Mouse (Mus musculus) urinary bladder, postnatal 14 days (tissue): ENCODE data around the gene Tsen2.

Source experiments
- DNase-seq: peaks from one replicate; pipeline ENCODE4 v3.0.0; 2021; ENCODE audit warnings: low spot score

The Tsen2 gene

DNA sequence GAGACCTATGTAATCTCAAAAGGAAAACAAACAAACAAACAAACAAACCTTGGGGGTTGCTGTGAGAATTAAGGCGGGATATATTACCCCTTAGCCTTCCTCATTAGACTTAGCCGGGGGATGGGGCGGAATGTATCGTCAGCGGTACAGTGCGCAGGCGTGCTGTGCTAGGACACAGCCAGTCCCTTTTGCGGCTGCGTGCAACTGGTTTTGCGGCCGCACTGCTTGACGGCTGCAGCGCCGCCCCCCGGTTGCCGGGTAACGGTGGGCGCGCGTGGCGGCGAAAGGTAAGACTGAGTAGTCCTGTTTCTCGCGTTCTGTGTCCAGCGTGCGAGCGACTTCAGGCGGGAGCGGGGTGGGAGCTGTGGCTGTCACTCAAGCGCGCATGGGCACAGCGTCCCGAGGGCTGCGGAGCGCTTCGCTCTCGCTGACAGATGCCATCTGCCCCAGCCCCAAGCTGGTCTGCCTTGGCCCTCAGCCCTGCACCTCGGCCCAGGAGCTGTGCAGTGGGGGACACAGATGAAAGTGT lies at the start of gene Tsen2:
Gene Tsen2, plus strand, starts transcription at position 223 of the 529 bp plus-strand sequence.
- peak; percentile 97 for DNase-seq

DNA sequence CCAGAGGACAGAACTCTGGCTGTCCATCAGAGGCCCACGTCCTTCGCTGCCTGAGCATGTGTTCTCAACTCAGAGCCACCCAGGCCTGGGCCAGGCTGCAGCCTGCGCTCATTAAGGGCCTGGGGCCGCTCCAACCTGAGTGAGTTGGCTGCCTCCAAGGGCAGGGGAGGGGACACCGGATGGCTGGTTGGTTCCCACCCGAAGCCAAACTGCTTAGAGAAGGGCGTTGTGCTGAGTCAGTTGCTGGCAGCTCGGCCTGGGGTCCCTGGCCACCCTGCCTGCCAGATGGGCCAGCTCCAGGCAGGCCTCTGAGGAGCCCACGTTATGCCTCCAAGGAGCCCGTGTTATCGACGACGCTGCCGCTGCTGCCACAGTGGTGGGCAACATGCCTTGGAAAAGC lies 44.9 kb upstream of the Tsen2 start:
- DNase-seq = peak; percentile 57

DNA sequence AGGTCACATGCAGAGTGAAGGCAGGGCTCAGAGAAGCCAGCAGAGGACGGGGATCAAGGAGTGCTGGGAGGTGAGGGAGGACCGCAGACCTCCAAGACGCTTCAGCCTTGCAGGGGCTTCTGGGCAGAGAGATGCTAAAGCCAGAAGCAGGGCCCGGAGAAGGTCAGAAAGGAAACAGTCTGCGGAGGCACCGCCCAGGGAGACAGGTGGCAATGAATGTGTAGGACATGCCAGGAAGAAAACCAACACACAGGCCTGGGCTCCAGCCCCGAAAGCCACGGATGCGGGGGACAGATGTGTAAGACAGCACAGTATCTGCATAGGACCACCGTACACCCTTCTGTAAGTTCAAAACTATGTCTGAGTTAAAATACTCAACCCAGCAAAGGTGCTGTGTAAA lies 44.2 kb upstream of the Tsen2 start:
- no peak for DNase-seq

DNA sequence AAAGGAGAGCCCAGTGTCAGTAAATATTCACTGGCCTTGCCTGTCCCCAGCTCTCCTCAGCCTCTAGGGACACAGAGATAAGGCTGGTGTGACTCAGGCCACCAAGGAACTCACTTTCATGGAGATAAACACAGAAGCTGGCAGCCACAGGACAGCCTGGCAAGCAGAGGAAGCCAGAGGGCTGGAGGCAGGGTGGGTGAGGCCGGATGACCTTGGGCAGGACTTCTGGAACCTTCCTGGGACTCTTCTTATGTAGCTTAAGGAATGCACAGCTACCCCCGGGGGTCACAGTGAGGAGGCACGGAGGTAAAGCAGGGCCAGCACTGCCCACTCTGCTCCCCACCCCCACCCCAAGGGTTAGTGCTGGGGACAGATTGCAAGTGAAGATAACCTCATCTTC lies 43.3 kb upstream of the Tsen2 start:
- peak; percentile 46 for DNase-seq

DNA sequence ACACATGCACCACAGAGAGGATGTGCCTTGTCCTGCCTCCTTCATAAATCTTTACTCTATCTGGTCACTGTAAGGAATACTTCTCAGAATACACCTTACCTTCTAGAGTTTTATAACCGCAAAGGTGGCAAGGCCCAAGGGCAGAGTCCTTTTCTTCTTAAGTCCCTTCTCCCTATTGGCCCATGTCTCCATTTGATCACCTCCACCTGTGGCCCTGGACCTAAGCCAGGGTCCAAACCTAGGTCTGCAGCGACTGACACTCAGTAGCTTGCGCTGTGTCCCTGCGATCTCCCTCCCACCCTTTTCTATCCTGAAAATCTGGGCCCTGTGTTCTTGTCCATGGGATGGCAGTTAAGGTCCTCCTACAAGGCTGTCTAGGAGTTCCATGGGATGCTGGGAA lies 41.4 kb upstream of the Tsen2 start:
- no peak for DNase-seq

DNA sequence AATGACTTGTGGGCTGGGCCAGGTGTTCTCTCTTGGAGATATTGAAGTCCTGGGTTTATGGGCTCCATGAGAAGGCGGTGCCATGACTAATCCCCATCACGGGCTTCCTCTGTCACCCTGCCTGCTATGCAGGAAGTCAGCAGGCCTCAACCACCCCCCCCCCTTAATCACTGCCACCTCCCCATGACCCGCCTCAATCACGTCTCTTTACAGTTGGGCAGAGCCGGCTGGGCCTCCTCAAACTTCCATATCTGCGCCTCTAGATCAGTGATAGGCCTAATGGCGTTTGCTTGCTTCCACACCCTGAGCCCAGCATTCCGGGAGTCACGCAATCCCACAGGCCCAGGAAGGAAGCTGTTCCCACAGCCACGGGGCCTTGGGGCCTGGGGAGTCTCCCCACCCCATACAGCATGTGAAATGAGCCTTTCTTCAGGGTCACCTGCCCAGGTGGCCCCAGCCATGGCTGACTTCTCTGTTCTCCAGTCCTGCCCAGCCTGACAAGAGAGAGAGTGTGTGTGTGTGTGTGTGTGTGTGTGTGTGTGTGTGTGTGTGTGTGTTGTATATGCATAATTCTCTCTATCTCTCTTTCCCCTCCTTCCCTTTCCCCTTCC lies 40.8 kb upstream of the Tsen2 start:
- DNase-seq = peak; percentile 69

DNA sequence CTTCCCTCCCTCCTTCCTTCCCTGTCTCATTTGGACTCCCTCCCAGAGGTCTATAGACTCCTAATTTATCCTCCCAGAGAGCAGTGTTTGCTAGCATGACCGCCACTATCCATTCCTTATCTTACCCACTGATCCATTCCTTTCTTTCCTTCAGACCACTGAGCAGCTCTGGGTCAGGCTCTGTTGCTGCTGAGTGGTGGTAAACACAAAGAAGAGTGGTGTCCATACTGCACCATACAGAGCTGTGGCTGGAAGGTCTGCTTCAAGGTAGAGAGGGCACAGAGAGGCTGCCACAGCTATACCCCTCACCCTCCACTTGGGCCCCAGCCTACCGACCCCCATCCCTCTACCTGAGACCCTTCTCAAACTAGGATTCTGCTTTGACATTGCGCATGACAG lies 40.3 kb upstream of the Tsen2 start:
- DNase-seq = no peak

DNA sequence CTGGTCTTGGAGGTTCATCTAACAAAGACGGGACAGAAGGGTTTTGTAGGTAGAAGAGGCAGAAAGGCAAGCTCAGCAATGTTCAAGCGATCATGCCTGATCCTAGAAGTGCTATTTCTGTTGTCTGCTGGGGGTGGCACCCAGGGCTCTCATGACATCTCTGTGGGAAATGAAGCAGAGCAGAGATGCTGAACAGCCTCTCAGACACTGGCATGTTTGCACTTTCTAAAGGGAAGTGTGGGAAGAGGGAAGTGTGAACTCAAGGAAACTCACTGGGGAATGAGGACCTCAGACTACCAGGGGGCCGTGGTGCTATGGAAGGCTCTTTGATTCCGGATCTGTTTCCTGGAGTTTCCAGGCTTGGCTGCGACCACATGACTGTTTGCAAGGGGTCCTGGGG lies 39.5 kb upstream of the Tsen2 start:
- DNase-seq = no peak

DNA sequence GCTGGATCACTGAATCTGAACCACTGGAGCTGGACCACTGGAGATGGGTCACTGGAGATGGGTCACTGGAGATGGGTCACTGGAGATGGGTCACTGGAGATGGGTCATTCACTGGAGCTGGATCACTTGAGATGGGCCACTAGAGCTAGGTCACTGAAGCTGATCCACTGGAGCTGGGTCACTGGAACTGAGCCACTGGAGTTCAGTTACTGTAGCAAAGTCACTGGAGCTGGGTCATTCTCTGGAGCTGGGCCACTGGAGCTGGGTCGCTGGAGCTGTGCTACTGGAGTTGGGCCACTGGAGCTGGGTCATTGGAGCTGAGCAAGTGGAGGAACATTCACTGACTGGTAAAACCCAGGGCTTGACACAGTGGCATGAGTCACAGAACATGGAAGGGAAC lies 38.0 kb upstream of the Tsen2 start:
- no peak for DNase-seq

DNA sequence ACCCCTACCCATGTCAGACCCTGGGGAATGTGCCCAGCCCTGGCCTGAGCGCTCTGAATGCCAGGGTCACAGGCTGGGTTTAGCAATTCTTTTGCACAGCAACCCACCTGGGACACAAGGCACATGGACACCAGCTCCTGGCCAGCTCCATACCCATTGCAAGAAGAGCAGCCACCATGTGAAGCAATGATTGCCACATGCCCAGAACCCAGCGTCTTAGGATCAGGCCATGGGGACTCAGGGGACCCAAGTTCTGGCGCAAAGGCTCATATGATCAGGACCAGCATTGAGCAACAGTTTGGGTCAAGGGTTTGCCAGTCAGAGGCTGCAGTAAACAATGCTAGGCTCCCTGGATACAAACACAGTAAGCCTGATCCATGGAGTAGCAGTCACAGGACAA lies 33.0 kb upstream of the Tsen2 start:
- DNase-seq = no peak

DNA sequence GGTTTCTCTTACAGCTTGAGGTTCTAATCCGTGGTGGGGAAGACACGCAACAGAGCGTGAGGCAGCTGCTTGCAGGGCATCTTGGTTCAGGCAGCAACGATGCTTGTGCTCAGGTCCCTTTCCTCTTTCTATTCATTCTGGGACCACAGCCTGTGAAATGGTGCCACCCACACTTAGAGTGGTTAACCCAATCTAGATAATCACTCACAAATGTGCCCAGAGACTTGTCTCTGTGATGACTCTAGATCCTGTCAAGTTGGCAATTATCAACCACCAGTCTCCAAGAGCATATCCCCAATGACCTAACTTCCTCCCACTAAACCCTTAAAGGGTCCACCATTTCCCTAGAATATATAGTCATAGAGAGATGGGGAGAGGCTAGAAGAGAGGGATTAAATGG lies 31.3 kb upstream of the Tsen2 start:
- no peak for DNase-seq

DNA sequence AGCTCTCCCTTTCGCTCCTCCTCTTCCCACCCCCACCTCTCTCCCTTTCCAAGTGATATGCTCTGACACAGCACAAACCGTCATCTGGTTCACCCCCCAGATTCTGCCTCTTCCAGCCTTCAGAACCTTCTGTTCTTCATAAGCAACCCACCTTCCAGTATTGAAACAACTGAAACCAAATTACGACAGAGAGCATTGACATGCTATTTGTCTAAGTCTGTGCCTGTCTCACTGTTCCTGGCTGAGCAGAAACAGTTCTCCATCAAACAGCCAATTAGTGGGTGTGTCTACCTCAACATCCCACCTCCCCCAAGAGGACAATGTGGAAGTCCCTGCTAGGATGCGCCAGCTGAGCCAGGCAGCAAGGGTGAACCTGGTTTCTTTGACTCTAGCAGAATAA lies 26.6 kb upstream of the Tsen2 start:
- no peak for DNase-seq

DNA sequence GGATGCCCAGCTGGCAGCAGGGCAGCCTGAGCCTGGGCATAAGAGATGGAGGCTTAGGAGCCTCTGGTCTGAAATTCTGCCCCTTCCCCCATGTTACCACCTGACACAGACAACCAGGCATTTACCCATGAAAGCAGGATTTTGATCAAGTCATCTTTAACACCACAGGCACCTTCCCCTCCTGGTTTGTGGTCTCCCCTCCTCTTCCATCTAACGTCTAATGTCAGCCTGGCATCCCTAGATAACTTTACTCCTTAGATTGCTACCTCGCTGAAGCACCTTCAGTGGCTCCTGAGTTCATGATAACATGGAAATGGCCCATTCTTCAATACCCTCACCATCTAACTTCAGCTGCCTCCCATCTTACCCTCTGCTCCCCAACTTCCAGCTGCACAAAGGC lies 26.1 kb upstream of the Tsen2 start:
- DNase-seq = no peak

DNA sequence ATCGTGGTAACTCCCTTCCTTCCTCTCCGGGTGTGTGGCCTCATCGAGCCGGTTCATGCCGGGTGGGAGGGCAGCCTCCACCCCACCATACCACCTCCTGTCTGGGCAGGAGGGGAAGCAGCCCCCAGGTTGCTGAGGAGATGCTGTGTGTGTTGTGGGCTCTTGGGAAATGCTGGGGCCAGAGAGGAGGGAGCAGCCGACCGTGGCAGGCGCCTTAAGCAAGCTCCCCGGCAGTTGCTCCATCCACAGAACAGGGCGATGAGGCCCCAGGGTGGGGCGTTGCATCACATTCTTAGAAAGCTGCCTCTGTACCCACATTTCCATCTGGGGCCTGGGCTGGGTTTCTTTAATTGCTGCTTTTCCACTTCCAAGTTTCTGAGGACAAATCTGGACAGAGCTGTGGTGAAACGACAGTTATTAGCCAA lies 25.2 kb upstream of the Tsen2 start:
- peak; percentile 42 for DNase-seq

DNA sequence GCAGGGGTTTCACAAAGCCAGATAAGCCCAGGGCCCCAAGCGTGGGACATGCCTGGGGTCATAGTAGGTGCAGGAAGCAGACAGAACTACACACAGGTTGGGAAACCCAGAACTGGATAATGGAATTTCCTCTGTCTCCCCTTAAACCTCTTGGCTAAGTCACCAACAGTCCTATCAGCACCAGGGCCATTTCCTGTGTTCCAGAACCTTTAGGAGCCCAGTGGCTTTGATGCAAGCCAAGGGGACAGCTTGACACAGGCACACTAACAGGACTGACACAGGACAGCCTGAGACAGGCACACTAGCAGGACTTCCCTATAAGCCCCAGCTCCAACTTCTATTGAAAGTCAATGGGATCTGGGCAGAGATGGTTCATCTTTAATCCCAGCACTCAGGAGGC lies 22.5 kb upstream of the Tsen2 start:
- no peak for DNase-seq

DNA sequence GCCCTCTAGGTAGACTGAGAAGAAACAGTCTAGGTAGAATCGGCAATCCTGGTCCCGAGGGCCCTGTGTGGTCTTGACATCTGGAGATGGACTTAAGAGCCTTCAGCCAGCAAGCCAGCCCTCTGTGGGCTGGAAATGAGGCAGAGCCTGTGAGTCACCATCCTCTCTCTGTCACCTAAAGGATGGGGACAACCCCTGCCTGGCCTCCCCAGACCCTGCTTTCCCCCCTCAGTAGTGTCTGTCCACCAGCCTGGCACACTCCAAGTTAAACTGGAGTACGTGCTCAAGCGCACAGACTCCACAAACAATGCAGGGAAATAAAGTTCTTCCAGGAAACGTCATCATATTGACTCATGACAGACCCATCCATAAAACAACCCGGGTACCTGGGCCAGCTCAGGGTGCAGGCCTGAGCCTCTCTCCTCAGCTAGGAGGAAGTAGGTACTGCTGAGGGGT lies 21.7 kb upstream of the Tsen2 start:
- no peak for DNase-seq

DNA sequence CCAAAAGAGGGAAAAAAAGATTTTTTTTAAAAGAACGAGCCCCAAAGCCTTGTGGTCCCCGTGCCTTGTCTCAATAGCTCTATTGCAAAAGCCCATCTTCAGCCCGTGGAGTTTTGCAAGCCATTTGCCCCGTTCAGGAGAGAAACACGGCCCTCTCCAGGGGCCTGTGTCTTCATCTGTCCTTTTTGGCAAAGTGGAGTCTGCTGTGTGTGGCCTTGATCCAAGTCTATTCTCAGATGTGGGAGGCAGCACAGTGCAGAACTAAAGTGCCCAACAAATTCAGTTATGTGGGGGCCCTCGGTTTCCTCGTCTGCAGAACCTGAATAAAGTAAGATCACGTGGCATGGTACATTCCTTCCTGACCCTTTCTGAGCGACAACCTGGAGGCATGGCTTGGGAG lies 21.3 kb upstream of the Tsen2 start:
- no peak for DNase-seq

DNA sequence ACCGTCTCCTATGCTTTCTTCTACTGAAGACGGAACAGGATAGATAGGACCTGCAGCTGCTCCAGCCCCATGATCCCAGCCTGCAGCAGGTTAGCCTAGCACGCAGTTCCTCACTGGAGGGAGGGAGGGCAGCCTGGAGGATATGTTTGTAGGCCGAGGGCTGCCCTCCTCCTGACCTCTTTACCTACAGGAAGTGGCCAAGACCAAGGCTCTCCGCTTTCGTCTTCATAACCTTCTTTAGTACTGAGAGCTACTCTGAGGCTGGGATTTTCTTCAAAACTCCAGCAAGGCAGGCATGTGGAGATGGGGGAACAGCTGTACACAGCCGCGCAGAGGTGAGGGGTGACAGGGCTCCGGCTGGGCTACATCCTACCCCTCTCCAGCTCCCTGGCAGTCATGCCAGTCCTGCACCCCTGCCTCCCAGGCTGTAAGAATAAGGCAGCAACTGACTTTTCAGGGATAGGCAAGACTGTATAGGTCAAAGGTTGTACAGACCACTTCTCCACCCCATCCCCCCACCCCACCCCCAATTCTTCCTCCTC lies 19.9 kb upstream of the Tsen2 start:
- DNase-seq = no peak

DNA sequence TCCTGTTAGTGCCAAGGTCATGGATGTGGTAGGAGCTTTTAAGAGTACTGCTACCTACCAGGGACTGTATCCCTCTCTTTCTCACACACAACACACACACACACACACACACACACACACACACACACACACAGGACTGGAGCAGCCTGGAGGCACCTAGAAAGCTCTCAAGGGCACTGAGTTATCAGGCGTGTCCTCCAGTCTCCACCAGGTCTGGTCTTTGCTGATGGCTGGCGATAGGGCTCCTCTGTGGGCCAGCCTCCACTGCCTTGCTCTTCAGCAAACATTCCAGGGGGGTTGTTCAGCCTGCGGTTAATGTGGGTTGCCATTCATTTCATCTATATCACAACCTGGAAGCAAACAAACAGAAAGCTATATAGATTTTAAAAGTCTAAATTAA lies 17.0 kb upstream of the Tsen2 start:
- peak; percentile 76 for DNase-seq

DNA sequence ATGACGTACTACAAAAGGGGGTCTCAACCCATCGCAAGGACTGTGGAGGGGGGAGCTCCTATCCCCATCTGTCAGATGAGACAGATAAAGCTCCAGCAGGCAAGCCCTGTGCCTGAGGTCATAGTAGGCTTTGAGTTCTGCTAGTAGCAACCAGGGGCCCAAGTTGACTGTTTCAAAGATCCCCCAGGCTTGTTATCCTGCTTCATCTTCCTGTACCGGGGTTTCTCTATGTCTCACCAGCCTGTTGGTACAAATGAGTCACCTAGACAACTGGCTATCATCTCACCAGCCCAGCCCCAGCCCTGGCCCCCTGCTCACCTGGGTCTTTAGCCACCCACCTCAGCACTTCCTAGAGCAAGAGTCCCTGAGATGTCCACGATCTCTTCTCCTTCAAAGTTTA lies 16.1 kb upstream of the Tsen2 start:
- no peak for DNase-seq

DNA sequence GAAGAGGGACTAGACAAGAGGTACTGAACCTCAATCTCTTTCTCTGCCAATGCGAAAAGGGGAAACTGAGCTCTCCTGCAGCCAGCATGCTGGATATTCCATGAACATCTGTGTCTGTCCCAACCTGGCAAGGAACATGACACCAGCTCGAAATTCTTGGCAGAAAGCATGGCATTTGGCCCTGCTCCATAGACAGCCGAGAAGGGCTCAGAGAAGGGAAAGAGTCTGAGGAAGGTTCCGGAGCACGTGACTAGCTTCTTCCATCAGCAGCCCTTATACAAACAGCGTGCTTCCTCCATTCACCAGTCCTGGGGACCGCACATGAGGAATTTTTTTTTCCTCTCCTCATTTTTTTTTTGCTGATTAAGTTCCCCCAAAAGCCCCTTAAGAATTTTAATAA lies 9.8 kb upstream of the Tsen2 start:
- DNase-seq = no peak

DNA sequence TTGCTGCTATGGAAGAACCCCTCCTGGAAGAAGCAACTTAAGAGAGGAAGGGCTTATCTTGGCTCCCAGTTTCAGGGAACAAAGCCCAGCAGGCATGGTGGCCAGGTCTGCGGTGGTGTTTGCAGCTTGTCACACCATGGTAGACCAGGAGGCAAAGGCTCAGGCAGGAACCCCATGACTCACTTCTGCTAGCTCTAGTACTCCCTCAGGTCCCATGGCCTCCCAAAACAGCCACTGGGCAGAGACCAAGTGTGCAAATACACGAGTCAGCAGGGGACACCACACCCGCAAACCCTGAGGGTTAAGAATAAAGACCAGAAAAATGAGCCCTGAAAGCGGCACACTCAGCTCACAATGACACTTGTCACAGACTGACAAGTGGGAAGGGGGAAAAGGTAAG lies 8.3 kb upstream of the Tsen2 start:
- DNase-seq = no peak

DNA sequence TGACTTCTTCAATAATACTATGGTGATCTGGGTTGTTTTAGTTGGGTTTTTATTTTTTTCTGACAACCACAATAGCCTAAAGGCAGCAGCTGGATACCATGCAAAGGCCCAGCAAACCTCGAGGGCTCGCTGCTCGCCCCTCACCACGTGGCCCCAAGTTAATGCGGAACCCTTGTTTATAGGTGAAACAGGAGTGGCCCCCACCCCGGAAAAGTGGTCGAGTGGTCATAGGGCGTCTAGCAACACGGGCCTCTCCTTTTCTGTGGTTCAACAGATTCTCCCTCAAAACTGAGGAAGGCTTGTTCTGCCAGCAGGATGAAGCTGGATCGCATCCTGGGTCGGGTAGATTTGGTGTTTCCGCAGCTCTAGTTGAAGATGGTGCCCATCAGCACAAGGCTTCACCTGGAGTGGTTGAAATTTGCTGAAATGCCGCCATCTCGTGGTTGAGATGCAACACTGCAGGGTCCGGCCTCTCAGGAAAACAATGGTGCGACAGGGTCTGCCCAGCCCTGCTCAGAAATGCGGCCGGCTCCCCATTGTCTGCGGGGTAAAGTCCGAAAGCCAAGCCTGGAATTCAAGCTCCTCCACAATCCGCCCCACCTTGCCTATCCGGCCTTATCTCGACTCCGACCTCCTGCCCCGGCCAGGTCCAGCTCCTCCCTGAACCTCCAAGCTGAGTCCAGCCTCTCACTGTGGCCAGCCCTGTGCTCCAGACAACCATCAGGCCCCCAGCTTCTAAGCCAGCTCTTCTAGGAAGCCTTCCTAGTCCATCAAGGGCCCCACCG lies 5.6 kb upstream of the Tsen2 start:
- peak; percentile 82 for DNase-seq
